Mouse (Mus musculus) embryo, embryonic 10 days (tissue): ENCODE results near the gene Ttc9b.
"Not testable (repeated sequence)": the region's sequence is repeated elsewhere in the genome, so short reads cannot be mapped to it uniquely, and the experiment has no call there.

ENCODE experiments used
- DNase-seq: peaks from one replicate; pipeline ENCODE4 v3.0.0-alpha.2; 2015; ENCODE audit warnings: low spot score

Ttc9b gene

GRCm38 (mm10) chr7:27635094-27635493, 18.6 kb upstream of the Ttc9b start:
- DNase-seq: not testable (repeated sequence)

DNA sequence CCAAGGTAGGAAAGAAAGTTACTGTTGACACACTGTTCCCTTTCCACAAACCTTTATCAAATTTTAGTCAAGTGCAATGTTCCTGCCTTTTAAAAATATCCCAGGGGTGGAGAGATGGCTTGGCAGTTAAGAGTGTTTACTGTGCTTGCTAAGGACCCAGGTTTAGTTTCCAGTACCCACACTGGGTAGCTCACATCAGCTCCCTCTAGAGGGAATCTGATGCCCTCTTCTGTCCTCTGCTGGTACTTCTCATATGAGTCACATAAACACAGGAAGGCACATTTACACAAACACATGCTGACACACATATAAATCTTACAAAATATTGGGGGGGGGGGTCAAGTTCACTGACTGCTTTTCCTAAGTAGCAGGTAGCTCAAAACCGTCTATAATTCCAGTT, 9.2 kb upstream of the Ttc9b start:
- DNase-seq: no peak

GRCm38 (mm10) chr7:27646516-27646915, 7.2 kb upstream of the Ttc9b start:
- no peak for DNase-seq

GRCm38 (mm10) chr7:27647281-27648002, 6.3 kb upstream of the Ttc9b start:
- DNase-seq: no peak

DNA sequence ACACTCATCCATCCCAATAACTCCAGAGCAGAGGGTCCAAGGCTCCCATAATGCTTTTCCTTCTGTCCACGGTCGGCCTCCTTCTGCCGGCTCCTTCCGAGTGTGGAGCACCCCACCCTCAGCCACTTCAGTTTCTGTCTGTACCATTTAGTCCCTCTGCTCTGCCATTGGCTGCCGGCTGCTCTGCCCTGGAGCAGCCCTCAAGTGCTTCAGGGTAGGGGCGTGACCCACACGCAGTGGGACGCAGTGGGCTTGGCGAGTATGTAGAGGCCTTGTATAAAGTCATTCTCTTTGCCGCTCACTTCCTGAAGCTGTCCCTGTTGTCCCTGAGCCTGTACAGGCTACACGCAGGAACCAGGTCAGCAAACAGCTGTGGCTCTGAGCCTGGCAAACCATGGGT, 4.0 kb upstream of the Ttc9b start:
- no peak for DNase-seq

GRCm38 (mm10) chr7:27650949-27651348, 2.8 kb upstream of the Ttc9b start:
- peak; percentile 73 for DNase-seq

- no peak for DNase-seq
Measured at GRCm38 (mm10) chr7:27654607-27655276, 1.0 kb downstream of the Ttc9b start.

GRCm38 (mm10) chr7:27655545-27655944, 1.8 kb downstream of the Ttc9b start:
- DNase-seq: no peak

- DNase-seq: no peak
Measured at GRCm38 (mm10) chr7:27656600-27656999, 2.9 kb downstream of the Ttc9b start.

GRCm38 (mm10) chr7:27657824-27658395, 4.2 kb downstream of the Ttc9b start:
- no peak for DNase-seq

DNA sequence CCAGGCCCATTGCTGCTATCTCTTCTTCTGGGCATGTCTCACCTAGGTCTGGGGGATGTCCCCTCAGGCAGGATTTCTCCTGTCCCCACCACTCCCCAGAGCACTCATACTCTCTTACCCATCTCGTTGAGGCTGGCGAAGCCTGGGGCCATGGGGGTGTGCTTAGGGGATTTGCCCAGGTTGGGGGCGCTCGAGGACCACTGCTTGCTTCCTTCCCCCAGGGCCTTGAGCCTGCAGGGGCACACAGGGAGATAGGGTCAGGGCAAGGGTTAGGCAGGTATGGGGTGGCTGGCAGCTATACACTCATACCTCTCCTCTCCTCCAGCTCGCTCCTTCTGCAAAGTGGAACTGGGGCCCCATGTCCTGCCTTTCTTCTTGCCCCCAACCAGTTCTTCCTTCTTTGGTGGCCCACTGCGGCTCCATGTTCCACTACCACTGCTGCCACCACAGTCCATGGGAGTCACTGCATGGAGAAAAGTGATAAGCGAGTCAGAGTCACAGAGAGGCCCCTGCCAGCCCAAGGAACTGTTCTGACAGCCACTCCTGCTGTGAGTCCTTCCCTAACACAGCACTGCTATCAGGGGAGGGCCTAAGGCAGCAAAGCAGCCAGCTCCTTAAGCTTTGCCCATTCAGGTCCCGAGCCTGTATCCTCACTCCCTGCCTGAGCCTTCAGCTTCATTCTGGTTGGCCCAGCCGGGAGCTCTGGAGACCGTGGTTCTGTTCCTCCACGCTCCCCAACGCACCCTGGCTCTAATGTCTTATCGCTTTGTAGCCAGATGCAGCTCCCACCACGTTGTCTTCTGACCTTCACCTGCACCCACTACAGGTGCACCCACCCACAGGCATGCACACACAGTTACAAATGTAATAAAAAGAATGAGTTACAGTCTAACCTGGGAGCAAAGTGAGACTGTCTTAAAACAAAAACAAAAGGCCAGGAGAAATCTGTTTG, 5.3 kb downstream of the Ttc9b start:
- no peak for DNase-seq

- no peak for DNase-seq
Measured at GRCm38 (mm10) chr7:27662038-27662437, 8.3 kb downstream of the Ttc9b start.

GRCm38 (mm10) chr7:27673064-27673574, 19.4 kb downstream of the Ttc9b start:
- DNase-seq: no peak

GRCm38 (mm10) chr7:27673575-27674131, 19.9 kb downstream of the Ttc9b start:
- no peak for DNase-seq

- DNase-seq: no peak
Measured at GRCm38 (mm10) chr7:27674195-27674521, 20.4 kb downstream of the Ttc9b start.

- DNase-seq: peak; percentile 97
Measured at GRCm38 (mm10) chr7:27674522-27675221, 21.0 kb downstream of the Ttc9b start, which contains the start of gene Map3k10. Gene Map3k10, minus strand, starts transcription at chr7:27674598.

GRCm38 (mm10) chr7:27675222-27675612, 21.5 kb downstream of the Ttc9b start:
- DNase-seq: no peak

- no peak for DNase-seq
Measured at GRCm38 (mm10) chr7:27683218-27683617, 29.5 kb downstream of the Ttc9b start.

DNA sequence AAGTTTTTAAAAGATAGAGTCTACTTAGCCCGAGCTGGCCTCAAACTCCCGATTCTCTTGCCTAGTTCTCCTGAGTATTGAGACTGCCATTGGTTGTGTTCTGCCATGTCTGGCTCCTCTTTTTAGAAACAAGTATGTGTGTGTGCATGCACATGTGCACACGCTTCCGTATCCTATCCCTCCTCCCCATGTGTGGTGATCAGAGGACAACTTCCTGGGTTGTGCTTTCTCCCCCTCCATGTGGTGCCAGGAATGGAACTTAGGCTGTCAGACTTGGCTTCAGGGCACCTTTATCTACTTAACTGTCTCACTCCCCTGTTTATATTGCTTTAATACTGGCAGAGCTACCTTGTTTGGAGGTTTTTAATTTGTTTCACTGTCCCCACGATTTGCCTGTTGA, 31.5 kb downstream of the Ttc9b start:
- no peak for DNase-seq

GRCm38 (mm10) chr7:27685681-27686080, 32.0 kb downstream of the Ttc9b start:
- DNase-seq: peak; percentile 61

DNA sequence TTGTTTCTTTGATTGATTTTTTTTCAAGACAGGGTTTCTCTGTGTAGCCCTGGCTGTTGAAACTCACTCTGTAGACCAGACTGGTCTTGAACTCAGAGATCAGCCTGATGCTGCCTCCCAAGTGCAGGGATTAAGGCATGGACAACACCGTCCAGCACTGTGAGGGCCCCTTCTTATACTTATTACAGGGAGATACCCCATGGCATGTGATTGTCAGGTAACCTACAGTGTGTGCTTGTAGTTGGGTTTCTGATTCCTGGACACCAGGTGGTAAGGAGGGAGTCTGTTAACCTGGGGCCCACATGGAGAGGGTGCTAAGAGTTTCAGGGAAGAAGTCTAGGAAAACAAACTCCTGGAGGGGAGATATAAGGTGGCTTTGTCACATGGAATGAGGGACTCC, 33.3 kb downstream of the Ttc9b start:
- no peak for DNase-seq
